Mouse (Mus musculus) heart, postnatal 0 days (tissue): ENCODE data around the gene Arhgef10l. TPM values are rescaled to one million over a fixed set of nuclear protein-coding genes. Genes with fewer than 3 reads are reported as not detected.
A peak's percentile ranks its signal among the peaks of the same experiment; 100 is the strongest.

Experiments used
- ATAC-seq: fragments of 200-750 bp; cut with Nextera tagmentation; 2 replicates; pipeline ENCODE4 v1.8.0; 2017; ENCODE audit warnings: low read depth, moderate number of reproducible peaks, moderate library complexity; ENCODE audit not compliant: insufficient read depth
- DNase-seq: peaks from one replicate; pipeline ENCODE4 v3.0.0-alpha.2; 2016; ENCODE audit warnings: low spot score
- H3K27ac ChIP-seq: fragments of 300-500 bp; sonication (generic); 2 replicates; pipeline ENCODE4 v1.5.1; 2014; ENCODE audit warnings: low read depth, mild to moderate bottlenecking
- H3K27me3 ChIP-seq: fragments of 300-500 bp; sonication (generic); 2 replicates; pipeline ENCODE4 v1.6.1; 2014; ENCODE audit warnings: low read length, mixed read lengths; ENCODE audit not compliant: control insufficient read depth, insufficient read depth
- H3K36me3 ChIP-seq: fragments of 300-500 bp; sonication (generic); replicated peaks from 2 replicates; pipeline ENCODE4 v1.6.1; 2014; ENCODE audit warnings: low read length, mixed read lengths; ENCODE audit not compliant: control insufficient read depth, insufficient read depth
- H3K4me1 ChIP-seq: fragments of 300-500 bp; sonication (generic); 2 replicates; pipeline ENCODE4 v1.6.1; 2014; ENCODE audit warnings: antibody characterized with exemption; ENCODE audit not compliant: control insufficient read depth, insufficient read depth
- H3K4me2 ChIP-seq: fragments of 300-500 bp; sonication (generic); 2 replicates; pipeline ENCODE4 v1.6.1; 2014; ENCODE audit warnings: low read depth, mild to moderate bottlenecking, low read length, moderate library complexity
- H3K4me3 ChIP-seq: fragments of 300-500 bp; sonication (generic); 2 replicates; pipeline ENCODE4 v1.5.1; 2014; ENCODE audit warnings: low read depth, low read length
- H3K9ac ChIP-seq: fragments of 300-500 bp; sonication (generic); replicated peaks from 2 replicates; pipeline ENCODE4 v1.6.1; 2014; ENCODE audit warnings: low read depth, low read length, mixed read lengths
- H3K9me3 ChIP-seq: fragments of 300-500 bp; sonication (generic); replicated peaks from 2 replicates; pipeline ENCODE4 v1.6.1; 2016; ENCODE audit warnings: low read length; ENCODE audit not compliant: control insufficient read depth
- CTCF ChIP-seq: IDR thresholded peaks from 2 replicates; pipeline ENCODE4 v1.5.1; 2016; ENCODE audit warnings: antibody characterized with exemption, control low read depth, low read depth
- EP300 ChIP-seq: IDR thresholded peaks from 2 replicates; pipeline ENCODE4 v1.6.1; 2016; ENCODE audit warnings: antibody characterized with exemption, low read depth
- WGBS: fragments of 180-500 bp; shearing (Covaris S2); extraction: QIAGEN DNeasy Blood & Tissue Kit; methylation state at CpG from one replicate; pipeline ENCODE4 v1.1.7; 2014; 5-methylcytosine and 5-hydroxymethylcytosine counted together
- polyA plus RNA-seq: library from polyadenylated mRNA; unstranded; fragments of >200 nt; fragmentation: Nextera tagmentation; extraction: Ambion mirVana; gene quantifications from 2 replicates; pipeline ENCODE4 v1.2.1, GENCODE M21; 2015
- total RNA-seq: library from RNA; depleted of rRNA; stranded (reverse); fragments of >200 nt; gene quantifications from 2 replicates; pipeline ENCODE4 v1.2.3, GENCODE M21; 2014; ENCODE audit warnings: low replicate concordance

Arhgef10l gene
- total and polyA plus RNA-seq, 2 experiments from 2014 or later: 15.4 to 52.8 TPM

- ATAC-seq (peak; percentile 27; the same call in 1 of the 2 replicates), DNase-seq (no peak)
- Histone ChIP-seq H3K27ac (peak overlapping the region; percentile 59), H3K36me3 (peaks cover 4% of the 10 kb centered on the region; the same call in 1 of the 2 replicates), H3K9ac (no peak overlapping the region), H3K9me3 (no peaks in the 10 kb centered on the region), H3K27me3 (no peaks in the 10 kb centered on the region), H3K4me2 (no peak overlapping the region), H3K4me1 (peaks cover 16% of the 10 kb centered on the region), H3K4me3 (no peak overlapping the region)
- 28% methylated on average over 12 of the region's 12 CpGs for WGBS
- TF ChIP-seq EP300: no peak
- TF ChIP-seq CTCF: no peak
Observed at GRCm38 (mm10) chr4:140610841-140611609, 54.8 kb downstream of the Arhgef10l start.

- no peaks in the 10 kb centered on the region for H3K27me3 ChIP-seq
- no peak overlapping the region for H3K9ac ChIP-seq
- DNase-seq (no peak), ATAC-seq (no peak)
- 83% methylated on average over 9 of the region's 9 CpGs for WGBS
- H3K9me3 ChIP-seq: no peaks in the 10 kb centered on the region
- no peak overlapping the region for H3K4me2 ChIP-seq
- no peak for TF ChIP-seq EP300
- no peak for TF ChIP-seq CTCF
- H3K27ac ChIP-seq: no peak overlapping the region
- H3K4me1 ChIP-seq: peaks cover 15% of the 10 kb centered on the region
- H3K4me3 ChIP-seq: no peak overlapping the region
- peaks cover 4% of the 10 kb centered on the region; the same call in 1 of the 2 replicates for H3K36me3 ChIP-seq
Observed at GRCm38 (mm10) chr4:140608228-140608720, 57.5 kb downstream of the Arhgef10l start.

GRCm38 (mm10) chr4:140606779-140607178 is 59.0 kb downstream of the Arhgef10l start:
- Histone ChIP-seq H3K4me3 (no peak overlapping the region), H3K4me1 (peaks cover 15% of the 10 kb centered on the region), H3K27ac (no peak overlapping the region), H3K27me3 (no peaks in the 10 kb centered on the region), H3K9ac (no peak overlapping the region), H3K9me3 (no peaks in the 10 kb centered on the region), H3K4me2 (no peak overlapping the region), H3K36me3 (peaks cover 4% of the 10 kb centered on the region; the same call in 1 of the 2 replicates)
- DNase-seq: no peak
- no peak for ATAC-seq
- TF ChIP-seq CTCF: no peak
- TF ChIP-seq EP300: no peak
- 83% methylated on average over 7 of the region's 7 CpGs for WGBS

- H3K27me3 ChIP-seq: no peaks in the 10 kb centered on the region
- peaks cover 4% of the 10 kb centered on the region; the same call in 1 of the 2 replicates for H3K36me3 ChIP-seq
- 75% methylated on average over 7 of the region's 7 CpGs for WGBS
- no peak overlapping the region for H3K27ac ChIP-seq
- ATAC-seq (no peak), DNase-seq (no peak)
- no peaks in the 10 kb centered on the region for H3K9me3 ChIP-seq
- no peak overlapping the region for H3K4me3 ChIP-seq
- no peak overlapping the region for H3K9ac ChIP-seq
- peaks cover 12% of the 10 kb centered on the region for H3K4me1 ChIP-seq
- no peak for TF ChIP-seq EP300
- TF ChIP-seq CTCF: no peak
- no peak overlapping the region for H3K4me2 ChIP-seq
Observed at GRCm38 (mm10) chr4:140606197-140606596, 59.6 kb downstream of the Arhgef10l start.

- ATAC-seq (no peak), DNase-seq (no peak)
- no peak overlapping the region for H3K9ac ChIP-seq
- no peaks in the 10 kb centered on the region for H3K9me3 ChIP-seq
- no peak overlapping the region for H3K4me2 ChIP-seq
- 78% methylated on average over 7 of the region's 7 CpGs for WGBS
- no peak overlapping the region for H3K4me3 ChIP-seq
- H3K27me3 ChIP-seq: no peaks in the 10 kb centered on the region
- TF ChIP-seq EP300 (no peak), CTCF (no peak)
- H3K4me1 ChIP-seq: peaks cover 8% of the 10 kb centered on the region
- peaks cover 4% of the 10 kb centered on the region; the same call in 1 of the 2 replicates for H3K36me3 ChIP-seq
- H3K27ac ChIP-seq: no peak overlapping the region
Observed at GRCm38 (mm10) chr4:140605790-140606189, 60.0 kb downstream of the Arhgef10l start.
